Mouse (Mus musculus) skeletal muscle tissue, postnatal 0 days (tissue): ENCODE results near the gene Trmt1l. TPM values are rescaled to one million over a fixed set of nuclear protein-coding genes. Genes with fewer than 3 reads are reported as not detected.

Experiments
- microRNA-seq, 2 experiments: library from miRNA; unstranded; fragments of <30 nt; microRNA quantifications; one replicate each; pipeline ENCODE4; 2016
- polyA plus RNA-seq: library from polyadenylated mRNA; unstranded; fragments of >200 nt; fragmentation: Nextera tagmentation; extraction: Ambion mirVana; gene quantifications from 2 replicates; pipeline ENCODE4 v1.2.1, GENCODE M21; 2015

Gene Trmt1l
- 16.3 and 17.9 TPM in 2 replicates for polyA plus RNA-seq

GRCm38 (mm10) chr1:151428263-151429221 is at the start of gene Trmt1l, which contains the start of gene Swt1:
TSS of gene Trmt1l (plus strand) at chr1:151428542.
TSS of gene Swt1 (minus strand) at chr1:151428455.

DNA sequence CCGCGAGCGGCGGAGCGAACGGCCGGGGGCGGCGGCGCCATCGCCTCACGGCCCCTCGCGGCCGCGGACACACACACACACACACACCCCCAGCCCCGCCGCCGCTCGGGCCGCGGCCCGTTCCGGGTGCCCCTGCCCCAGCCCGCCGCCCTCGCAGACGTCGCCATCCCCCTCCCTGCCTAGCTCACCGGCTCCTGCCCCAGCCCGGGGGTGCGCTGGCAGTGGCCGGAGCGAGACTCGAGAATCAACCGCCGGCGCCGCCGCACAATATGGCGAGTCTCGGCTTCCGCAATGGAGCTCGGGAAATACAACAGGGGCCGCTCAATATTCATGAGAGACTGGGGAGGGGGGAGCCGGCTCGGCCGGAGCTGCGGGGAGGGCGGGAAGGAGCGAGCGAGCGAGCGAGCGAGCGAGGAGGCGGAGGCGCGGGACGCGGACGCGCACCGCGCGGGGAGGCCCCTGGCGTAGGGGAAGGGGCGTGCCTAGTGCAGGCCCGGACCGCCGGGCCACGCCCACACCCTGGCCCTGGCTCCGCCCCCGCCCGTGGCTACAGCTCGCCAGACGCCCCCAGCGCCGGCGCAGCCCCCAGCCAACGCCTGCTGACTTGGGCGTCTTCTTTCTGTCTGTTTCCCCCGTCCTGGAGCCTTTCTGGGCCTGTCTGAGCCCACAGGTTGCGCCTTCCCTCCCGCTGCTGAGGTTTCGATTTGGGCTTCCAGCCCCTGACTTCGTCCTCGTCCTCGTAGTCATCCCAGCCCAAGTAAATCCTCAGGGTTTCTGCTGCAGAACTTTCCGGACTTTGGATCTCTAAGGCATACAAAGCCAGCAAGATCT is 72.4 kb downstream of the Trmt1l start, which contains the start of gene Rnf2:
Rnf2 (minus strand) TSS at position 425 of the 831 bp plus-strand sequence.

Small RNA genes lying within 50 kb of the gene (microRNA-seq; reads per million reads assigned to microRNA genes)
- gene Mir7682, result 0.42 to 0.61 reads per million in 2 experiments

Other genes starting within 250 kb of the Trmt1l start
- gene Gm47985, start 246.0 kb upstream of the Trmt1l start, polyA plus RNA-seq, result 0.12 and 0.16 TPM in 2 replicates
- gene Gm8947, start 236.2 kb upstream of the Trmt1l start, polyA plus RNA-seq, result not detected in 2 replicates
- gene Gm47995, start 230.1 kb upstream of the Trmt1l start, polyA plus RNA-seq, result 0.17 TPM in 1 of 2 replicates, not detected in the other
- not detected in 2 replicates for gene 3110040M04Rik, start 224.4 kb upstream of the Trmt1l start, polyA plus RNA-seq
- not detected in 2 replicates for gene Gm47996, start 218.4 kb upstream of the Trmt1l start, polyA plus RNA-seq
- 69.7 and 87.8 TPM in 2 replicates for gene Ivns1abp, start 84.1 kb upstream of the Trmt1l start, polyA plus RNA-seq
- gene Swt1, start 87 bp upstream of the Trmt1l start, polyA plus RNA-seq, result 14.6 and 15.6 TPM in 2 replicates
- gene Rnf2, start 72.4 kb downstream of the Trmt1l start, polyA plus RNA-seq, result 33.7 and 34.6 TPM in 2 replicates
- 13.7 and 18.0 TPM in 2 replicates for gene Fam129a, start 142.6 kb downstream of the Trmt1l start, polyA plus RNA-seq